ENCODE assay signal across 8 mouse cellular contexts in genomic region chr2:57122986-57123980, GRCm38 (mm10). TPM values are rescaled to one million over a fixed set of nuclear protein-coding genes. Genes with fewer than 3 reads are reported as not detected.
DNase-seq lines count a peak whose midpoint lies in the region; ATAC-seq and TF ChIP-seq lines count a peak whose summit lies in the region.

No protein-coding gene starts in this region.

- TF ChIP-seq CTCF in lung, adult 2 months (IDR thresholded peaks at IDR 0.05; ENCODE audit: insufficient read depth, low read length): no peak

- TF ChIP-seq POLR2A in lung, adult 2 months (IDR thresholded peaks at IDR 0.05; ENCODE audit: borderline replicate concordance, extremely low read depth, low read depth, low read length): no peak

- DNase-seq in 3T3-L1 (ENCODE audit: low read depth, low spot score): peak; percentile 60
- peak; percentile 30 for DNase-seq in T-cell, adult 2 months (ENCODE audit: low spot score)
- DNase-seq in embryo, embryonic 10.5 days (ENCODE audit: low spot score): peak; percentile 69
- DNase-seq in heart, adult 11 months: peak; percentile 97
- peak; percentile 74 for DNase-seq in lung, adult 2 months
- peak; percentile 52 for DNase-seq in urinary bladder, postnatal 25 days (ENCODE audit: low spot score)

- H3K4me3 ChIP-seq in intestine, embryonic 16.5 days (ENCODE audit: low read length): peak overlapping the region; percentile 95
- H3K4me3 ChIP-seq in lung, adult 2 months (replicated peaks; ENCODE audit: extremely low read depth, low read depth, low read length): peak overlapping the region; percentile 87
- peak overlapping the region; percentile 80 for H3K4me3 ChIP-seq in neural tube, embryonic 13.5 days

- H3K4me2 ChIP-seq in intestine, embryonic 16.5 days (ENCODE audit: low read depth, low read length): peak overlapping the region; percentile 70
- peak overlapping the region; percentile 85 for H3K4me2 ChIP-seq in neural tube, embryonic 13.5 days

- peak overlapping the region; percentile 87 for H3K27ac ChIP-seq in intestine, embryonic 16.5 days (ENCODE audit: low read length)
- H3K27ac ChIP-seq in neural tube, embryonic 13.5 days (replicated peaks): peak overlapping the region; percentile 39

- H3K36me3 ChIP-seq in intestine, embryonic 16.5 days (ENCODE audit: control insufficient read depth, insufficient read depth, low read length): no peaks in the 10 kb centered on the region
- H3K36me3 ChIP-seq in neural tube, embryonic 13.5 days: no peaks in the 10 kb centered on the region

- no peaks in the 10 kb centered on the region for H3K9me3 ChIP-seq in intestine, embryonic 16.5 days (ENCODE audit: control insufficient read depth, low read length)
- H3K9me3 ChIP-seq in neural tube, embryonic 13.5 days: no peaks in the 10 kb centered on the region

- no peaks in the 10 kb centered on the region for H3K27me3 ChIP-seq in intestine, embryonic 16.5 days (replicated peaks; ENCODE audit: control insufficient read depth, insufficient read depth, low read length)
- H3K27me3 ChIP-seq in neural tube, embryonic 13.5 days: peaks cover 48% of the 10 kb centered on the region

- peak overlapping the region; percentile 99 for H3K9ac ChIP-seq in intestine, embryonic 16.5 days (ENCODE audit: low read depth, low read length)
- peak overlapping the region; percentile 85 for H3K9ac ChIP-seq in neural tube, embryonic 13.5 days

- H3K4me1 ChIP-seq in intestine, embryonic 16.5 days (ENCODE audit: control insufficient read depth, insufficient read depth, low read length): 0 out of 2 replicates have a peak, but pooled peaks cover 6% of the 10 kb centered on the region
- peaks cover 4% of the 10 kb centered on the region; the same call in 1 of the 2 replicates for H3K4me1 ChIP-seq in lung, adult 2 months (ENCODE audit: control insufficient read depth, insufficient read depth, low read length)
- peaks cover 15% of the 10 kb centered on the region; the same call in 1 of the 2 replicates for H3K4me1 ChIP-seq in neural tube, embryonic 13.5 days (replicated peaks)

- peak; percentile 89 for ATAC-seq in intestine, embryonic 16.5 days
- peak; percentile 89 for ATAC-seq in neural tube, embryonic 13.5 days (ENCODE audit: low read depth)

- under 1% methylated on average over 53 of the region's 67 CpGs for WGBS in intestine, embryonic 16.5 days
- under 1% methylated on average over 67 of the region's 67 CpGs for WGBS in lung, adult 2 months
- WGBS in neural tube, embryonic 13.5 days: under 1% methylated on average over 63 of the region's 67 CpGs

RNA-seq across cellular contexts. Expression of gene Nr4a2, which starts 0.5 kb away (rescaled TPM):
- polyA plus RNA-seq in intestine, embryonic 16.5 days (2015; fragmentation: Nextera tagmentation; extraction: Ambion mirVana): 2.7 and 2.9 TPM in 2 replicates
- polyA plus RNA-seq in lung, adult 2 months (2012; rRNA removed): 1.9 and 3.6 TPM in 2 replicates
- 21.8 and 25.1 TPM in 2 replicates for polyA plus RNA-seq in neural tube, embryonic 13.5 days (2015; fragmentation: Nextera tagmentation; extraction: Ambion mirVana)

Comparison
In these comparisons a context has a peak if more than half of its experiments do, and no peak if none do; other contexts are left out.
1. Peak in every context shown above with its lines: DNase-seq, ATAC-seq, H3K4me3 ChIP-seq and H3K27ac ChIP-seq.
2. DNase-seq: peak in every context shown above with its lines; median percentile 97 in heart, adult 11 months; 74 in lung, adult 2 months; 69 in embryo, embryonic 10.5 days; 60 in 3T3-L1; 52 in urinary bladder, postnatal 25 days; 30 in T-cell, adult 2 months.